Mouse (Mus musculus) spleen, adult 18-20 months (tissue): ENCODE measurements at regions not wholly inside any gene's neighbourhood (a gene's known extent, or its start where the extent isn't known, plus 50 kb on each side); places are given as distances from the start of the nearest gene placed in this dataset.

Experiments
- DNase-seq, 2 experiments: peaks; one replicate each; pipeline ENCODE4 v3.0.0; 2022; ENCODE audit warnings: mixed read lengths in 2 of 2

- no peak for DNase-seq
Measured at GRCm38 (mm10) chr12:25378036-25378645, 281.2 kb upstream of the Id2 start.

GRCm38 (mm10) chr12:25376451-25376850 lies 279.5 kb upstream of the Id2 start:
- DNase-seq, result no peak

DNA sequence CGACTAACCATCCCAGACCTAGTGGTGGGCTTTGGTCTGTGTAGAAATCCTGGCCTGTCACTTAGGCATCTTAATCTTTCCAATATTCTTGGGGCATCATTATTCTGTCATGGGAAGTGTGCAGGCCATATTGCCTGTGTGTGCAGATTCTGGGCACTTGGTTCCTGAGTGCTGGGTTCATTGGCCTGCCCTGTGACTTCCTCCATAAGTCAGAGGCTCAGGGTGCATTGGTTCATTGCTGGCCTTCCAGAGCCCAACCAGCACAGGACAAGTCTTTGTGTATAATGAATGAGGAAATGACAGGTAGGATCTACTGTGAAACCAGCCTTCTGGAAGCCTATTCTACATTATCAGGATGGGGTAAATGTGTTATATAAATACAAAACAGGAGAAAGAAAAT lies 270.6 kb upstream of the Id2 start:
- no peak for DNase-seq

DNA sequence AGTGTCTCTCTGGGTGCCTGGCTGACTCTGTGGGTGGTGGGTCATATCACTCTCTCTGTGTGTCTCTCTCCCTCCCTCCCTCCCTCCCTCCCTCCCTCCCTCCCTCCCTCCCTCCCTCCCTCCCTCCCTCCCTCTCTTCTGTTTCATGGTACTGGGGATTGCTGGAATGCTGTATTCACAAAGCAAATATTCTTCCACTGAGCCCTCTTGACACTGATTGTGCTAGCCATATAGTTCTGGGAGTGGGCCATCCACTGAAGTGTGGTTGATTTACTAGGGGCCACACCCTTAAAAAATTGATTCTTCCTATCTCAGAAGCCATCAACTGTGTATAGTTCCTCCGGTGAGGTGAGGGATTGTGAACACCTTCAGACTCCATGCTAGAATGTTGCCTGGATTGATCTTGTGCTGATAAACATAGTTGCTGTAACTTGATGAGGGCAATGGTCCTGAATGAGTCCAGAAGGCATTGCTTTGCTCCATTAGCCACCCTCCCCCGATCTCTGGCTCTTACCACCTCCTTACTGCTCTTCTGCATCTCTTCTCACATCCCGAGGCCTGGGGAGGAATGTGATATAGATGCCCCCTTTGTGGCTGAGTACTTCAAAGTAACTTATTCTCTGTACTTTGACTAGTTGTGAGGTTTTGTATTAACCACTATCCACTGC lies 268.8 kb upstream of the Id2 start:
- DNase-seq, result no peak

- no peak for DNase-seq
Measured at GRCm38 (mm10) chr12:25364966-25365568, 268.1 kb upstream of the Id2 start.

GRCm38 (mm10) chr12:25363839-25364238 lies 266.9 kb upstream of the Id2 start:
- no peak for DNase-seq

- DNase-seq, result no peak
Measured at GRCm38 (mm10) chr12:25363341-25363740, 266.4 kb upstream of the Id2 start.

- no peak for DNase-seq
Measured at GRCm38 (mm10) chr12:25362771-25363170, 265.8 kb upstream of the Id2 start.

GRCm38 (mm10) chr12:25360726-25361125 lies 263.8 kb upstream of the Id2 start:
- DNase-seq, result no peak

DNA sequence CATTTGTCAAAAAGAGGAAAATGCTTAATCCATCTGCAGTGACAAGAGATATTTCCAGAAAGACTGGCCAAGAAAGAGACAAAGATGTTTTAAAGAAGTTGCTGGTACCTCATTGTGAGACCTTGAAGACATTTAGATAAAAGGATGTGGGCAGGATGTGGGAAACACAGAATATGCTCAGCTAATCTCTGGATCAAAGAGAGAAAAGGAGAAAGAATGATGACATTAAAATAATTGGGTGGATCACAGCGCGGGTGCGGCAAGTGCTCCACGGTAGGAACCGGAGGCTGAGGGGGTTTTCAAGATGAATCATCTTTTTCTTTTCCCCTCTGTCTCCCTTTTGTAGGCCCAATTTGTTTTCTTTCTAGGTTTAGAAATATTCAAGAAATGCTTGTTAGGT lies 263.0 kb upstream of the Id2 start:
- DNase-seq, result no peak

DNA sequence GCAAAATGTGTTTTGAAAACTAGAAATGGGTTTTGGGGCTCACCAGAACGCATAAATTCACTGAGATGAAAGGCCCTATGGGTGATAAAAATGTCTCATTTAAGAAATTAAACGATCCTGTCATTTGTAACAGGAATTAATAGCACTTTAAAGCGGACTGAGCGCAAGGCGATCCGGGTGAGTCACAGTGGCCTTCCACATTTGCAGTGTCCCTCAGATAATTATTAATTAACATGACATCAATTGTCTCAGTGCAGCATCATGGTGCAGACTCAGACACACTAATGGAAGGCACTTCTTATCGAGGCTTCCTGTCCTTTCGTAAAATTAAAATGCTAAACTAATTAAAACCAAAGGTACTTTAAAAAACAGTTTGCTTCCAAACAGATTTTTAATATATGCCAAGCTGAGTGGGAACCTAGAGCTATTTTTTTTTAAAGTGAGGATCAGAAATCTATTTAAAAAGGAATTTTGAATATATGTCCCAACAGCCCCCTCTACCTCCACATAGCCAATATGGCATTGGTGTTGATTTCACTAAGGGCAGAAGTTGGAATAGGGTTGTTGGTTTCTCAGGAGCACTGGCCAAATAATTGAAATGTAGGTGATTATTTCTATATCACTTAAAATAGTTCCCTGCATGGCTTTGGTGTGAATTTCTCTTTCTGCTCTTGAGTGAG lies 262.0 kb upstream of the Id2 start:
- DNase-seq, result no peak

DNA sequence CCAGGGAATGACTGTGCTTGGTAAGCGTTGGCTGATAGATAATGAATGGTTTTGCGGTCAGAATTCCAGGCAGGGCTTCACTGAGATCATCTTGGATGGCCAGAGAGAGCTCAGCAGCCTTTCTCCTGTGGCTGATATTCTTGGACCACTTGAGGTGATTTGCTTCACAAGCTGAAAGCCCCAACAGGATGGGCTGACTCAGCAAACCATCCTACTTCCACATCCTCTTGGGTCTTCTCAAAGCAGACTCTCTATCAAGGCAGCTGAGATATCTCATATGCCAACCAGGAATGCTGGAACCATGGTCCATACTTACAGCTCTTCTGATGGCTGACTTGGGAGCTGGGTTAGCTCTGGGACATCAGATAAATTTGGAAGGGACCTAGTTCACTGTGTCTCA lies 259.8 kb upstream of the Id2 start:
- no peak for DNase-seq

DNA sequence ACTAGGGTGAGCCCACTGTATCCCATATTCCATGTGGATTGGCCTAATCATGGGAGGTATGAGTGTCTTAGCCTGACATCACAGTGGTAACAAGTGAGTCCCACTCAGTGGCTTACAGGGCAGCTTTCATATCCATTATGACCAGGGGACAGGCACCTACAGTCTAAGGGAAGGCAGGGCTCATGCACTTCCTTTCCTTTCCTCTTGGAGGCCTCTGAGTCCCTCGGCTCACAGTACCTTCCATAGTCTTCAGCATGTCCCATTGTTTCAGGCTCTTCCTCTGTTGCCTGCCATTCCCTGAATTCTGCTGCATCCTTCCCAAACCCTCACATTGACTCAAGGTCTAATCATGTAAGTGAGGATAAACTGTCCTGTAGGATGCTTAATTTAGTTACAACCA lies 258.3 kb upstream of the Id2 start:
- no peak for DNase-seq

DNA sequence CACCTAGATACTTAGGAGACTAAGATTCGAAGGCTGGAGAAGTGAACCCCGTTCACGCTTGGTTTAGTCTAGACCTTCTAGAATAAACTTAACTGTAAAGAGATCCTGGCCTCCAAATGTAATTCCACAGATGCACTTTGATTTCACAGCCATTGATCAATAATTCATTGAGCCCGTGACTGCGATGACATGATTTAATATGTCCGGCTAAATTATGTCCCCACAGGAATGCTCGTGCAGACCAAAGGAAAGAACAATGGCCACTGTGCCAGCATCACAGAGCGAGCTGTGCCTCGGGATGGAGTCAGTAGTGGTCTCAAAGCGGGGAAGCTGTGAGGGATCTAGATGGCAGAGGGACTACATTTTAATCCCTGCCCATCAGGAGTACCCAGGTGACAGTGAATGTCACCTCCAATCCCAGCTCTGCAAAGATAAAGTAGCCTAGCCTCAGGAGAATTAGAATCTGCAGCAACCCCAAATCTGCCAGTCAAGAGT lies 256.5 kb upstream of the Id2 start:
- DNase-seq, result no peak

GRCm38 (mm10) chr12:25352160-25352559 lies 255.2 kb upstream of the Id2 start:
- DNase-seq, result no peak

DNA sequence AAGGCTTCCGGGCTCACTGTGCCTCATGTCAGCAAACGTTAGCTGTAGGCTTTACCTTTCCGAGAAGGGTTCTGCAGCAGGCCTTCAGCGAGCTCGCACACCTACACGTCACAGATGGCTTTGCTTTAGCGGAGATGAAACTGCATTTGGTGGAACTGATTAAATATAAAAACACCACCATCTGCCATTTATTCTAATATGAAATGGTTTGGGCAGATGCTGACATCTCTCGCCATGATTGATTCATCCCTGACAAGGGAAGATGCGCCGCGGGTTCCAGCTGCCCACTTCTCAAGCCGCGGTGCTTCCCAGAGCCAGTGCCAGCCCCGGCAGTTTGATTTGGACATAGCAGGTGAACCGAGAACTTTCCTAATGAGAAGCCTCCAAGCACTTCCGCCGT lies 247.4 kb upstream of the Id2 start:
- no peak for DNase-seq

DNA sequence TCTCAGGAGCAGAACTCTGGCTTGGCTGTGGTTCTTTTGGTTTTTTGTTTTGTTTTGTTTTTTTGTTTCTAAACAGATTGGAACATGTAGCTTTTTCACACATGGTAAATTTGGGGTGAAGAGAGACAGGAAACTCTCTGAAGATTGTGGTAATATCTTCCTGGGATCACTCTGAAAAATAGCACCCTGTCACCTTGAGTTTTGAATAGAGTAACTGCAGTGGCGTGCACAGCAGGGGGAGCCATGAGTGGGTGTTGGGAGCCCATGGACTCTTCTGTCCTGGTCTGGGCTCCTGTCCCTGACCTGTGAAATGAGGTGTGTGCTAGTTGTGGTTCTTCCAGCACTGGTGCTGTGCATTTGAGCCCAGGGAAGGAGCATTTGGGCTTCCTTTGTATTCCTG lies 241.8 kb upstream of the Id2 start:
- DNase-seq, result no peak

DNA sequence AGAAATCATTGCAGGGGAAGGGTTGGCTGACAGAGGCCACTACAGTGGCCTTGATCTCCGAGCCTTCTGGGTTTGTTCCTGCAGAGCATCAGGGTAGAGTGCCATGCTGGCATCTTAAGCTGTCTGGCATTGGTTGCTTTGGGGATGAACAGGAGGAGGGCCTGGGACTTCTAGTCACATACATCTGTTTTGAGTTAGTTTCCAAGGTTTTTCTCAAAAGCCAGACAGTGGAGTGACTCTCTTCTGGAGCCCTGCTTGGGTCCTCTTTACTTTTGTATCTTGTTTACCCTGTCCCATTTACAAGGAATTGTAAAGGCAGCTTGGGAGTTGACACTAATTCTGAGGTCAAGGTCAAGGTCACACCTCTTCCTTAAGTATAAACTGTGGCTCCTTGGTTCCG lies 239.0 kb upstream of the Id2 start:
- no peak for DNase-seq

DNA sequence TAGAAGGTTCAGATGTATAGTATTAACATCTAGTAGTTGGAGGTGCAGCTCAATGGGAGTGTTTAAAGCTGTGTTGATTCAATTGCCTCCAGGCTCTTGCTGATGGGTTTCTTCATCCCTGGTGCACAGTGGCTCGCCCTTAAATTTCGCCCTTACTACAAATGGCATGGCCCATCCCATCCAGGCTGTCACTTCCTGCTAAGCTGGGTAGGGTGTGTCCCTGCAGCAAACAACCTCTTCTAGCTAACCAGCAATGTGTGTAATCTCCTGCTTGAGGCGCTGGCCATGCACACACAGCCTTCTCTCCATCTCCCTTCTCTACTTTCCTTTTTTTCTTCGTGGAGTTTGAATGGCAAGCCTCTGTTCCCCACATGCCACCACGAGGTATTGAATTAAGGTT lies 238.1 kb upstream of the Id2 start:
- no peak for DNase-seq

DNA sequence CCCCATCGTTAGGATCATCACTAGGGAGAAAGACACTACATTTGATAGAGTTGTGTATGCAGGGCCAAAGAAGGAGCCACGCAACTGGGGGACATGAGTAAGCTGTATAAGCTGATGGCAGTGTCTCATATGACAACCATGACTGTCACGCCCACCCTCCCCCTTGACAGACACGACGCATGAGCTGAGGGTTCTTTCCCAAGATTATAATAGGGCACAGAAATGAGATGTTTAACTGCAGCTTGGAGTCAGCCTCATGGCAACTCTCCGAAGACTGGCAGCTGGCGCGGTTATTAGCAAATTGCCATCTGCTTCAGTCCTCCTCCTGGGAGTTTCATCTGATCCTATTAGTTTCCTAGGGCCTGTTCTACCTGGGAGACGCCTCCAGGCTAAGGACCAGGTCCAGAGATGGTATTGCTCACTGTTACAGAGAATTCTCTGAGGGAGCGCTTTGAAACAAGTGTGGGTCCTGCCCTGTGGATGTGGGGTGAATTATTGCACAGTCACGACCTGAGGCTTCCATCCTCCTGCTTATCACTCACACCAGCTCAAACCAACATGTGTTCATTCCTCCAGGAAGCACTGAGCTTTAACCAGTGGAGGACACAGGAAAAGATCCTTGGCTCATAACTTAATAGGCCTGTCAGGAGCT lies 235.6 kb upstream of the Id2 start:
- no peak for DNase-seq

DNA sequence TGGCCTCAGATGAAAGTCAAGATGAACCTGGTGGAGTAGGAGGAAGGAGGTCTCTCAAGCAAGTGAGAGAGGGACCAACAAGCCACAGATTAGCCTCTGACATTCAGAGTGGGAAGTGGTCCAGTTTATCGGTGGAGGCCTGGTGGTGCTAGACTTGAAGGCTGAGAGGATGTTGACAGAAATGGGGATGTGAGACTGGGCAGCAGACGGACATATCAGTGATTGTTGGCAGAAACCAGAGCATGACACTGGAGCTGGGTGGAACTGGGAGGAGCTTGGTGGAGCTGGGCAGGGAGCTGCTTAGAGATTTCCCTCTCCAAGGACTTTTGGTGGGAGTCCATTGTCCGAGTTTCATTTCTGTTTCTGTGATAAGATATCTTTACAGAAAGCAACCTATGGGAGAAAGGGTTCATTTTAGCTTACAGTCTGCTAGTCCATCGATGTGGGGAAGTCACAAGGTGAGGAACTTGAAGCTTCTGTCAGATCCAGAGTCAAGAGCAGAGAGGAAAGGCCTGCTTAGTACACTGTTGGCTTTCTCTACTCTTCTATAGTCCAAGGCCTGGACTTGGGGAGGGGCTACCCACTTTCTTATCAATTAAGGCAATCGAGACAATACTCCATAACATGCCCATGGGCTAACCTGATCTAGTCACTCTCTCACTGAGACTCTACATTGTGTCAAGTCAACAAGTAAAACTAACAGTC lies 233.2 kb upstream of the Id2 start:
- DNase-seq, result no peak

- DNase-seq, result no peak
Measured at GRCm38 (mm10) chr12:25325901-25326300, 229.0 kb upstream of the Id2 start.

DNA sequence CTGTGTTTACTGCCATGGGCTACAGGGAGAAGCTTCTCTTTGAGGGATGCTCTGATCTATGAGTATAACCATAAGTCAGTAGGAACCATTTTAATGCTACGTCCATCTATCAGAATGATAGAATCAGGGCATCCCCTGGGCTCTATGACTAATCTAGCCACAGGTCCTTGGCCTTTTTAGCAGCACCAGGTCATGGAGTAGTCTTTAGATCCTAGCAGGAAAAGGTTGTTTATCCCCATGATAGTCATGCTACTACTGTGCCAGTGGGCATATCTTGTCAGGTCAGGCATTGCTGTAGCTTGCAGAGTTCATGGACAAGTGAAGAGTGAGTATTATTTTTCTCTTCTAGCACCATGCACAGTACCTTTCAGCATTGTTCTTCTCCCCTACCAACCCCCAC lies 226.2 kb upstream of the Id2 start:
- no peak for DNase-seq
